Mouse (Mus musculus) right cerebral cortex, postnatal 14 days (tissue): ENCODE measurements around the gene Asb16.

ENCODE experiments used
- DNase-seq: peaks from one replicate; pipeline ENCODE4 v3.0.0; 2022

The Asb16 gene

DNA sequence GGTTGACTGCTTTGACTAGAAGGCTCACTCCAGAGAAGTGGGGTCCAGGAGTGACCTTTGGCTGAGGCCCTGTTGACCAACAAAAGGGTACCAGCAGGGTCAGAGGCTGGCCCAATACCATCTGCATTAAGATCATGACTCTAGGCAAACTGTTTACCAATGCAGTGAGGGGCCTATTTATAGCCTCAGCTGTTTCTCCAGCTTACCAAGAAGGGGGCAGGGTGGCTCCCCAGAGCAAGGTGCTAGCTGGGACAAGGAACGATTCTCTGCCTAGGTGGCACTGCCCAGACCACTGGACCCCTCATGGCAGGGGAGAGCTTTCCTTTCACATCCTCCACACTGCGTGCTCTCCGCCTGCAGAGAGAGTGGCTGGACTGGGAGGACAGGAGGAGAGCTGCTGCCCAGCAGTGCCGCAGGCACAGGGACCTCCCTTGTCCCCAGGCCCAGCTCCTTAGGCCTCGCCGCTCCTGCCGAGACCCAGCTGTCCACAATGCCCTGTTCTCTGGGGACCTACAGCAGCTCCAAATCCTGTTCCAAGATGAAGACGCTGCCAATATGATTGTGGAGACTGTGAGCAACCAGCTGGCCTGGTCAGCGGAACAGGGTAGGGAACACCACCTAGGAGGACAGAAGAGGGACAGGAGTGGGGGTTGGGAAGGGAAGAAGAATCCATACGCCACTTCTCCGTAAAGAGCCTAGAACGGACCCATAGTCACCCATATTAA lies at the start of gene Asb16:
Asb16 (plus strand) TSS at position 224 of the 725 bp plus-strand sequence.
- DNase-seq: no peak

DNA sequence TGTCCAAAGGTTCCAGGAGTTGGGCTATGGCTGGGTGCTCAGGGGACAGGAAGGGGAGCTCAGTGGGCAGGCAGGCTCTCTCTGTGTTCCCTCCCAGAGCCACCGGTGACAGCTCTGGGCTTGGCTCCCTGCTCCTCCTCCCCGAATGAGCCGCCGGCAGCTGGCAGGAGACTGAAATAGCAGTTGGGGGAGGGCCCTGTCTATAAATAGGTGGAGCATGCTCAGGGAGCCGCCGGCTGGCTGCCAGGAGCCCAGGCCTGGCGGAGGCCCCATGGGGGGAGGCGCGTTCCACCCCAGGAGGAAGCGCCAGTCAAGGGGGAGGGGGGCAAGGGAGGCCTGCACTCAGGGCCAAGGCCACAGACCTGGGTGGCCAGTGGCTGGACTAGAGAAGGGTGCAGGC lies 49.8 kb upstream of the Asb16 start:
- peak; percentile 93 for DNase-seq

DNA sequence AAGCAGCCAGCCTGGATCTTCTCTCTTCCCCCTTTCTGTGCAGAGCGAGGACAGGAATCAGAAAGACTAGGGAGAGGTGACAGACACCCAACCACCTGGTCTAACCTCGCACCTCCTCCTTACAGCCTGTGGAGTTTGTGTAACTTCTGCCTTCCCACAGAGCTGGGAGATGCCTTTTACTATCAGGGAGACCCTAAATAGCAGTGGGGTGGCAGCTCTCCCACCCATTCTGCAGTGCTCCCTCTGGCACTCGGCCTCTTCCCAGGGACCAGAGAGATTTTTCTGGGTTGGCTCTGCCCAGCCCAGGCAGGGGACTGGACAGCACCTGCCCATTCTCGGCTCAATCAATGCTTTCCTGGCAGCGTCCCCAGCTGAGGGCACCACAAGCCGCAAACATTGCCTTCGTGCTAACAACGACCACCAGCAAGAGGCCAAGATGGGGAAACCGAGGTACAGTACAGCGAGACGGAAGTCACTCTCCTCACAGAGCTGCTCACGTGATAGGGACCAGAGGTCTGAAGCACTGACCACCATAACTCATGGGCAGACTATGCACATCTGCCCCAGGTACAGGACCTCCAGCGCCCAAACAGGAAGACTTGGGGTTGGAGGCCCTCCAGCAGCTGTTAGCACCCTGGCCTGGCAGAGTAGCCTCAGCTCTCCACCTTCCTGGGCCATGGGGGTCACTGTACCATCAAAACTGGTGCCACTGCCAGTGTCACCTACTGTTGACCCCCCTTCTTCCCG lies 49.1 kb upstream of the Asb16 start:
- no peak for DNase-seq

DNA sequence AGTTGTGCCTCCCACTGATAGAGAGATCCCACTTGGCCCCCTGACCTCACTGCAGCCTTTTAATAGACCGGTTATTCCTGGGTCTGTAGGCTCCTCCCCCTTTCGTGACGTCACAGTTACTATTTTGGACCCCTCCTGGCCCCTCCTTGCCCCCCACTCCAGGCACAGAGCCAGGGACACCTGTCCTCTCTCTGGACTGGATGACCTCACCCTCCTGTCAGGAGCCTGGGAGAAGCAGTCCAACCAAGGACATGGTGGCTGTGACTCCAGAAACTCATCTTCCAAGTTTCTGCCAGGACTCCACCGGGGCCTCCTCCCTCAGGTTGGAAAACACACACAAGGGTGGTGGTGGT lies 48.6 kb upstream of the Asb16 start:
- DNase-seq: no peak

GRCm38 (mm10) chr11:102220451-102220850 lies 48.1 kb upstream of the Asb16 start:
- no peak for DNase-seq

DNA sequence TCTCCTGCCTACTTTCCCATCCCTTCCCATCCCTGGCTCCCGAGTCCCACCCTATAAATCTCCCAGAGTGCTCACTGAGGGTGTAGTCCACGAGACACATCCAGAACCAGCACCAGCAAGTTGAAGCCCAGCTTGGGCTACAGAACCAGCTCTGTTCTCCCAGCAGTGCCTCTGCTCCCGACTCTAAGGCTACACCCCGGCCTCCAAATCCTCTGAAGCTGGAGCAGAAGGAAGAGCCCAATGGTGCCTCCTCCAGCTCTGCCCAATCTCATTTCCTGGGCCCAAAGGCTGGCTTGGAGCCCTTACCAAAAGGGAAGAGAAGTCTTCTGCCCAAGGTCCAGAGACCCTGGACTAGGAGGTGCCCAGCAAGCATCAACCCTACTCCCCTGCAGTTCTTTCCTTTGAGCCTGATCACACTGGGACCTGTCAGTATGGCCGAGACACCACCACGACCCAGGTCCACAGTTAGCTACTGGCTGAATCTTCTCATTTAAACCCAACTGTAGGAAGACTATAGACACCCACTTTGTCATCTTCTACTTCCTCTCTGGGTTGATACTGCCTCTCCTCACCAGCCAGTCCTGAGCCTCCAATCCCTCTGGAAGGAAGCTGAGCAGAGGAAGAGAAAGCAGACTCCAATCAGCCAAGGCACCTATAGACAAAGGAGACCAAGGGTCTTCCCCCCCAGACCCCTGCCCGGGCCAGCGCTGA lies 47.1 kb upstream of the Asb16 start:
- DNase-seq: no peak

- no peak for DNase-seq
These were observed 46.6 kb upstream of the Asb16 start for GRCm38 (mm10) chr11:102221954-102222351.

DNA sequence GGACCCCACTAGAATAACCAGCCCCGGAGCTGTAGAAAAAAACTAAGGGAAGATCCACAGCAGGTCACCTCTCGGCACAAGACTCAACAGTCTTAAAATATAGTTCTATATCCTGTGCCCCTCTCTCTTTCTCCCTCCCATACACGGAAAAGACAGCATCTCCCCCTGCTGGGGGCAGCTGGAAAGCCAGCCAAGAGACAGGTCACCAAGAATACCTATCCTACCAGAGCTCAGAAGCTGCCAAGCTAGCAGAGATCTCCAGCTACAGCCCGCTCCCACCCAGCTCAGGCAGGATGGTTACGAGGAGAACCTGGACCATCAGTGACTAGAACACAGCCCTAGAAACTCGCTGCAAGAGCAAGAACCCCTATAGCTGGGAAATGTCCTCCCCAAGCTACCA lies 45.4 kb upstream of the Asb16 start:
- DNase-seq: peak; percentile 62

- no peak for DNase-seq
These were observed 43.9 kb upstream of the Asb16 start for GRCm38 (mm10) chr11:102224686-102225085.

DNA sequence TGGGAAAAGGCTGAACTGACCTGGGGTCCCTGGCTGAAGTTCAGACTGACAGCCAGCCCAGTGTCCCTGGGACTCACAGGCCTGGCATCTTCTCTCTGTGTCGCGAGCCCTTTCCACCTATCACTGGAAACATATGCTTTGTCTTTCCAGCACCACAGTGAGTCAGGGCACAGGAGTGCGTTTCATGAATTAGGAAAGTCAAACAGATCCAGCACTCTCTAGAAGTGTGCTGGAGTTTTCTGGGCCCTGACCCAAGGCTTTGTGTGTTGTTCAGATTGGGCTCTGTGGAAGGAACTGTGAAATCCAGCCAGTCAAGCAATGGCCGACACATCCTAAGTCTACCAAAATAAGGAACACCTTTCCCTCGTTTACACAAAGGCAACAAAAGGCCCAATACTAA lies 43.3 kb upstream of the Asb16 start:
- no peak for DNase-seq

DNA sequence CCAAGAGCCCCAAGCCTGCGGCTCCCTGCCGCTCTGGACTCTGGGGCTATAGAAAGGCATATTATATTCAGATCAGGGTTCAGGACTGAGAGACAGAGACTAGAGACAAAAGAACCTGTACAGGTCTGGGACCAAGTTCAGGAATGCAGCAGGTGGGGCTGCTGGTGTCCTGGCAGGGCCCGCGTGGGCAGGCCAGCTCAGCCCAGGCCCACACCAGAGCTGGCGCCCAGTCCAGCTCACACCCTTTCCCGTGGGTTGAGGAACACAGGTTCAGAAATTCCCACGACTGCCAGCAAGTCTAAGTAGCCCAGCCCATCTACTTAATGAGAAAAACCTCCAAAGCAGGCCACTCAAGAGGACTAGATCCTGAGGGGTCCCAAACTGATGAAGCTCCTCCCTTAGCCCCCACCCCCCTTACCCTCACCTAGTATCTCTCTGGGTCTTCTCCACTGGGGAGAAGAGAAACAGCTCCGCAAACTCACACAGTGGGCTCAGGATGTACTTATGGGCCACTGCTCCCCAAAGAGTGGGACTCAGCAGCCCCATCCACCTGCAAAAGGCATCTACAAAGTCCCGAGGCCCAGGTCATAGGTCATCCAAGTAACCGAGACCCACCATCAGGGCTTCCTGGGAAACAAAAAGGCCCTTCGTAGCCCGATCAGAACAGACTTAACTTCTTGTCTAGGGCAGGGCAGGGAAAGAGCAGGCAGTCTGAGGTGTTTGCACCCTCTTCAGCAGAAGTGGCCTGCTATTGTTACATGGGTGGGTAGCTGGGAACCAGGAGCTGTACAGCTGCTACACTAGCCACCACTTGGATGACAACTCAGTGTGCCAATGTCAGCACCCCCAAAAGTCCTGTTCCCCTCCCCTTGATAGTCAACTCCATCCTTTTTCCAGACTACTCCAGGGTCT lies 42.2 kb upstream of the Asb16 start:
- DNase-seq: no peak

- no peak for DNase-seq
These were observed 41.0 kb upstream of the Asb16 start for GRCm38 (mm10) chr11:102227270-102228190.

- DNase-seq: no peak
These were observed 40.4 kb upstream of the Asb16 start for GRCm38 (mm10) chr11:102228191-102228545.

DNA sequence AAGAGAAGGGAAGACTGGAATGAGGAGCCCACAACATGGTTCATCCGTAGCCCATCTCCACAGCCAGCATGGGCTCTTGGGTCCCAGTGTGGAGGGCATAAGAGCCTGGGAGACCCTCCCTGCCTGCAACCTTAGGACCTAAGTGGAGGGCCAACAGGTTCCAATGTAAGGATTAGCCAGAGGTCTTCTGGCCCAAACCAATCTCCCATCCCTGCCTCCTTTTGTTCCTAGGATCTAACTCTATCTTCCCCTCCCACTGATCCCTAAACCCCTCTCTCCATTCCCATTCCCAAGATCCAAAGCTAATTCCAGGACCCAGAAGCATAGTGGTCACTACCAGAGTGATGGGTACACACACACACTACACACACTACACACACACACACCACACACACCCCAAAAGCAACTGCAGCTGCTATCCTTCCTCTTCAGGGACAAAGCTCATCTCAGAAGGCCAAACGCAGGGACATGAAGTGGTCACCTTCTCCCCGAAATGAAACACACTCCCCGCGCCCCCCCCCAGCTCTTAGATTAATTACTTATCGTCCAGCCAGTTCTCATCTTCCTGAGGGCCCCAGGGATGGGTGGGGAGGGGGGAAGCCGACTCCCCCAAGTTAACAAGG lies 39.8 kb upstream of the Asb16 start:
- no peak for DNase-seq

DNA sequence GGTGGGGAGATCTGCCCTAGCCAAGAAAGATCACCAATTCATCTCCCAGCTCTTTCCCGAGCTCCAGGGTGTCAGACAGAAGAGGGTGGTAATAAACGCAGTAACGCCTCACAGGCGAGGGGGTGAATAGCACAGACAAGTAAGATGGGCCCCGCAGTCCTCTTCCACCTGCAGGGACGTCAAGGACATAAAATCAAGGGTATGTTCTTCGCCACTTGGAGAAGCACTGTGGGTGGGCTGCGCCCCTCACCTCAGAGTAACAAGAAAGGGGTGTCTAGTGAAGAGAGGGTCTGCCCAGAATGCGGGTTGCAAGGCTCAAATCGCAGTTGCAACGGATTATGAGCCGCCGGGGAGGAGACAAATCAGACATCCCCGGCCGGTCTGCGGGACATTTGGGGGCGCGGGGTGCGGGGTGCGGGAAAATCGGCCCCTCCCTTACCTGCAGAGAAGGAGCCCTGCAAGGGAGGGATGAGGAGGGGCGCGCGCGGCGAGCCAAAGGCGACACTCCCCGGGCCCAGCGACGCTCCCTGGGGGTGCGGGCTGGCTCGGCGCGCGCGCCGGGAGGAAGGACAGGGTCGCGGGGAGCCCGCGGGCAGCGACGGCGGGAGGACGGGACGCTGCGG lies 39.1 kb upstream of the Asb16 start:
- peak; percentile 30 for DNase-seq

DNA sequence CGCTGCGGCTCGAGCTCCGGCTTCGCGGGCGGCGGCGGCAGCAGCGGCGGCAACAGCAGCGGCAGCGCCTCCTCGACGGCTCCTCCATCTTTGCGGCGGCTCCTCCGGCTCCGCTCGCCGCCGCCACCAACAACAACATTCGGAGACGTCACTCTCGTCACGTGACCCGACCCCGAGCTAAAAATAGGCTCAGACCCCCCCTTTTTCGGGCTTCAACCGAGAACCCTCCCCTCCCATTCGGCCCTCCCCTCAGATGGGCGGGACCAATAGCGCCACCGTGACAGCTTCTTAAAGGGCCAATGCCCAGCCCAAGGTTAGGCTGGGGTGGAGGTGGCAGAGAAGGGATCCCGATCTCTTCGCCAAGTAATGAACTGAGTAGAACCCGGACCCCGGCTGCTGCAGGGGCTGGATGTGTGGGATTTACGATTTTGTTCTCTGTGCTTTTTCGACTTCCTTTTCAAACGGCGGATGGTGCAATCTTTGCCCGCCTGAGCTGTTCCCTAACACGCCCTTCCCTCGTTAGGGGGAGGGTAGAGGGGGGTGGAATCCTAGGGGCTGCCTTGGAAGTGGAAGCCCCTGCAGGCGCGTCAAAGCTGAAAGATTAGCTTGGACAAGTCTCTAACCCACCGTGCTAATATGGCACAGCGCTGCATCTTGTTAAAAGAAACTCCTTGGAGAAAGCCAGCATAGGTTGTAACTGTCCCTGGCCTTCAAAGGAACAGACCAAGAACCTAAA lies 38.4 kb upstream of the Asb16 start, which contains the start of gene Hdac5:
Hdac5 (minus strand) TSS at position 161 of the 736 bp plus-strand sequence.
- DNase-seq: peak; percentile 97

DNA sequence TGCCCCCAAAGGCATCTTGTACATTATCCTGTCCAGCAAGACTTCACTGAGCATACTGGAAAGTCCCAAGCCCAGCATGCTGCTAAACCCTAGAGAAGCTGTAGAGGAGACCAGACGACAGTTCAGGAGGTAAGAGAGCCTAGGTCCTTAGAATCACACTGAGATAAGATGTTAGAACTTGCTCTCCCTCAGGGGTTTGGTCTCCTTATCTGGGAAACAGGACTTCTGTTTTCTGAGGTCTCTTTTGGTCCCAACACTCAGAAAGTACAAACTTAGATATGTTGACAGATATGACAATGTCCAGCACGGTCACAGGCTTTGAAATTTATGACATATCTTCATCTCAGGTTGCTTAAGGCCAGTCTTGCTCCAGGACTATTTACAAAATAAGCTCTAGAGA lies 32.5 kb upstream of the Asb16 start:
- no peak for DNase-seq

GRCm38 (mm10) chr11:102240636-102241035 lies 27.9 kb upstream of the Asb16 start:
- DNase-seq: no peak

GRCm38 (mm10) chr11:102241246-102241645 lies 27.3 kb upstream of the Asb16 start:
- no peak for DNase-seq

DNA sequence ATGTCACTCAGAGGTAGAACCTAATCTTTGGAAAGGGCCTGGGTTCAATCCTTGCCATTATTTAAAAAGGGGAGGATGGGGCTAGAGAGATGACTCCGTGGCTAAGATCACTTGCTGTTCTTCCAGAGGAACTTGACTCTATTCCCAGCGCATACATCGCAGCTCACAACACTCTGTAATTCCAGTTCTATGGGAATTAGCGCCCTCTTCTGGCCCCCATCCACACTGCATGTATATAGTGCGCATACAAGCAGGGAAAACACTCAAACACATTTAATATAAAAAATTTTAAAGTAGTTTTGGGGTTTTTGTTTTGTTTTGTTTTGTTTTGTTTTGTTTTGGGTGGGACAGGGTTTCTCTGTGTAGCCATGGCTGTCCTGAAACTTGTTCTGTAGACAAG lies 26.7 kb upstream of the Asb16 start:
- DNase-seq: no peak
